Mouse (Mus musculus): ENCODE results near the gene Gtf2h3. TPM values are rescaled to one million over a fixed set of nuclear protein-coding genes. Genes with fewer than 3 reads are reported as not detected.
"Not testable (repeated sequence)": the region's sequence is repeated elsewhere in the genome, so short reads cannot be mapped to it uniquely, and the experiment has no call there.

Gtf2h3 gene
- polyA plus RNA-seq, 1 experiment from 2014 or later, result 74.3 TPM

- Histone ChIP-seq H3K9ac (replicated peaks) (no peak overlapping the region), H3K27me3 (no peaks in the 10 kb centered on the region), H3K4me2 (replicated peaks) (no peak overlapping the region), H3K4me1 (peaks cover 6% of the 10 kb centered on the region), H3K27ac (replicated peaks) (no peak overlapping the region), H3K4me3 (no peak overlapping the region), H3K9me3 (no peaks in the 10 kb centered on the region), H3K36me3 (peaks cover 26% of the 10 kb centered on the region; the same call in 1 of the 2 replicates)
- 94% methylated on average over 9 of the region's 9 CpGs for WGBS
- ATAC-seq (ENCODE audit: low FRiP score, low read depth), result no peak
Measured at GRCm38 (mm10) chr5:124624291-124624690, 45.4 kb downstream of the Gtf2h3 start.

GRCm38 (mm10) chr5:124628448-124629363 is 49.8 kb downstream of the Gtf2h3 start, which contains the start of gene Atp6v0a2:
Gene Atp6v0a2 (plus strand): TSS chr5:124628576.
- peak within 1 kb of the TSS; percentile 97 for H3K9ac ChIP-seq (replicated peaks)
- H3K4me2 ChIP-seq (replicated peaks), result peak within 1 kb of the TSS; percentile 95
- peaks cover 30% of the 10 kb centered on the region; the same call in 1 of the 2 replicates for H3K36me3 ChIP-seq
- peak within 1 kb of the TSS; percentile 96 for H3K4me3 ChIP-seq
- H3K27me3 ChIP-seq, result no peaks in the 10 kb centered on the region
- WGBS, result under 1% methylated on average over 58 of the region's 58 CpGs
- H3K9me3 ChIP-seq, result no peaks in the 10 kb centered on the region
- peak within 1 kb of the TSS; percentile 70 for H3K27ac ChIP-seq (replicated peaks)
- peaks cover 17% of the 10 kb centered on the region for H3K4me1 ChIP-seq
- peak; percentile 95 for ATAC-seq (ENCODE audit: low FRiP score, low read depth)

DNA sequence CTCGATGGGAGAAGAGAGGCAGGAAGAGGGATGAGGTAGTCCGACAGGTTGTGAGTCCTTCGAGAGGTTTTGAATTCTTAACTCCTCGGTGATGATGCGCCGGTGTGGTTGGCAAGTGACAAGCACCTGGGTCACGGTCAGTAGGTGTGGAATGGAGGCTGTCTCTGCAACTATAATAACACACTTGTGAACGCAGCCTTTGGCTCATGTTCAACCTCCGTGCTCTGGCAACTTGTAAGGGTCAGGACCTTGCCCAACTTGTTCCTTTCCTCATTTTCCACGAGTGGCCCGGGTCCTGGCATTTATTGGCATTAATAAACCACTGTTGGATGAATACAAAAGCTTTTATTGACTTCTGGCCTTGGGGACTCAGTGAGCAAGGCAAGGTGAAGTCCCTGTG is 50.7 kb downstream of the Gtf2h3 start:
- Histone ChIP-seq H3K36me3 (peaks cover 35% of the 10 kb centered on the region), H3K4me1 (peaks cover 17% of the 10 kb centered on the region), H3K27me3 (no peaks in the 10 kb centered on the region), H3K4me2 (replicated peaks) (peak overlapping the region; percentile 95), H3K27ac (replicated peaks) (no peak overlapping the region), H3K4me3 (peak overlapping the region; percentile 96), H3K9me3 (no peaks in the 10 kb centered on the region), H3K9ac (replicated peaks) (peak overlapping the region; percentile 97)
- 34% methylated on average over 11 of the region's 11 CpGs for WGBS
- no peak for ATAC-seq (ENCODE audit: low FRiP score, low read depth)

DNA sequence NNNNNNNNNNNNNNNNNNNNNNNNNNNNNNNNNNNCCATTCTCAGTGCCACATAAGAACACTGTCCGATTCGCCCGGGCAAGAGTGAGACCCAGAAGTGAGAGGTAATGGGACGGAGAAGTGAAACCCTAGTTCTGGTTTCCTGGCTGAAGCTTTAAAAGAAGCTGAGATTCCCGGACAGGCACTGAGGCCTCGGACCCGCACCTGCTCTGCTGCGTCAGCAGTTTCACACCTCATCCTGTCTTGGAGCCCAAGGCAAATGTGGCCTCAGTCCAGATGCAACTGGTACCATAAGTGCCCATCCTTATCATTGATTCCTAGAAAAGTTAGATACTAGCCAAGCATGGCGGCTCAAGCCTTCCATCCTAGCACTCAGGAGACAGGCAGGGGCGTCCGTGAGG is 52.7 kb downstream of the Gtf2h3 start:
- 92% methylated on average over 11 of the region's 11 CpGs for WGBS
- Histone ChIP-seq H3K4me2 (replicated peaks) (no peak overlapping the region), H3K9ac (replicated peaks) (no peak overlapping the region), H3K36me3 (peaks cover 45% of the 10 kb centered on the region), H3K27ac (replicated peaks) (no peak overlapping the region), H3K9me3 (no peaks in the 10 kb centered on the region), H3K4me1 (peaks cover 17% of the 10 kb centered on the region), H3K4me3 (no peak overlapping the region), H3K27me3 (no peaks in the 10 kb centered on the region)
- no peak for ATAC-seq (ENCODE audit: low FRiP score, low read depth)

GRCm38 (mm10) chr5:124632461-124632860 is 53.5 kb downstream of the Gtf2h3 start:
- no peak overlapping the region for H3K4me2 ChIP-seq (replicated peaks)
- peaks cover 47% of the 10 kb centered on the region for H3K36me3 ChIP-seq
- H3K9me3 ChIP-seq, result no peaks in the 10 kb centered on the region
- 81% methylated on average over 5 of the region's 5 CpGs for WGBS
- no peak overlapping the region for H3K4me3 ChIP-seq
- H3K4me1 ChIP-seq, result peaks cover 17% of the 10 kb centered on the region
- H3K27ac ChIP-seq (replicated peaks), result no peak overlapping the region
- no peak for ATAC-seq (ENCODE audit: low FRiP score, low read depth)
- H3K27me3 ChIP-seq, result no peaks in the 10 kb centered on the region
- no peak overlapping the region for H3K9ac ChIP-seq (replicated peaks)

DNA sequence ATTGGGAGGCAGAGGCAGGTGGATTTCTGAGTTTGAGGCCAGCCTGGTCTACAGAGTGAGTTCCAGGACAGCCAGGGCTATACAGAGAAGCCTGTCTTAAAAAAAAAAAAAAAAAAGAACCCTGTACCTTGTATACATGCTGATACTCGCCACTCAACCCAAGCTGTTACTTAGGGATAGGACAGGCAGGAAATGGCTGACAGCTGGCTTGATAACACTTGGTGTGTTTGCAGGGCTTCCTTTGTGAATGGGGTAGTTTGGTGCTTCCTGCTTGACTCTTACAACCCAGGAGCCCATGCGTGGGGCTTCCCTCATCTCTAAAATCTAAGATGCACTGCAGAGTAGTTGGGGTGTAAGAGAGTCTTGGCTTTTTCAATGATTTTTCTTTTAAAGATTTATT is 54.5 kb downstream of the Gtf2h3 start:
- H3K4me3 ChIP-seq, result no peak overlapping the region
- WGBS, result 91% methylated on average over 2 of the region's 2 CpGs
- H3K36me3 ChIP-seq, result peaks cover 57% of the 10 kb centered on the region

GRCm38 (mm10) chr5:124635068-124635467 is 56.1 kb downstream of the Gtf2h3 start:
- not testable (repeated sequence) for ATAC-seq (ENCODE audit: low FRiP score, low read depth); H3K4me3 ChIP-seq; H3K4me1 ChIP-seq; H3K9me3 ChIP-seq; H3K27me3 ChIP-seq; H3K9ac ChIP-seq (replicated peaks); H3K27ac ChIP-seq (replicated peaks); H3K4me2 ChIP-seq (replicated peaks)
- 85% methylated on average over 4 of the region's 4 CpGs for WGBS
- peaks cover 73% of the 10 kb centered on the region for H3K36me3 ChIP-seq

More for the DNA sequence above, 54.5 kb downstream of the Gtf2h3 start:
- Histone ChIP-seq H3K27me3 (no peaks in the 10 kb centered on the region), H3K27ac (replicated peaks) (no peak overlapping the region), H3K4me1 (peaks cover 12% of the 10 kb centered on the region), H3K9me3 (no peaks in the 10 kb centered on the region), H3K9ac (replicated peaks) (no peak overlapping the region), H3K4me2 (replicated peaks) (no peak overlapping the region)
- ATAC-seq (ENCODE audit: low FRiP score, low read depth), result no peak

- no peak overlapping the region for H3K4me3 ChIP-seq
- no peaks in the 10 kb centered on the region for H3K27me3 ChIP-seq
- H3K4me1 ChIP-seq, result no peaks in the 10 kb centered on the region
- no peak for ATAC-seq (ENCODE audit: low FRiP score, low read depth)
- no peak overlapping the region for H3K9ac ChIP-seq (replicated peaks)
- H3K27ac ChIP-seq (replicated peaks), result no peak overlapping the region; the same call in 1 of the 2 replicates
- WGBS, result 94% methylated on average over 3 of the region's 3 CpGs
- no peaks in the 10 kb centered on the region for H3K9me3 ChIP-seq
- no peak overlapping the region for H3K4me2 ChIP-seq (replicated peaks)
- H3K36me3 ChIP-seq, result peaks cover 84% of the 10 kb centered on the region
Measured at GRCm38 (mm10) chr5:124636139-124636538, 57.2 kb downstream of the Gtf2h3 start.

DNA sequence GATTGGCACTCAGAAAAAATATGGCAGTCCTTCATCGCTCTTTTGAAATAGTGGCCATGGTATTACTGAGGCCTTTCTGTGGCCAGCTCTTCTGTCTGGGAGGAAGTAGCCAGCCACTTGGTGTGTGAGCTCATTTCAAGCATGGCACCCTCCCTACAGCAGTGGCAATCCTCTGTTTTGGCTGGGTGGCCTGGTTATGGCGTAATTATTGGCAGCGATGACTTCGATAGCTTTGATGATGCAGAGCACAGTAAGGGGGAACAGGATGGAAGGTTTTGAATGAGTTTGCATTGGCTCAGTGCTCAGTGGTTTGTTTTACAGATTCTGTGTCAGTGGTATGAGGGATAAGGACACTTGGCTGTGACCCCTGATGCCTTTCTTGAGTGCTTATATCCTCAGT is 57.8 kb downstream of the Gtf2h3 start:
- 97% methylated on average over 4 of the region's 4 CpGs for WGBS
- H3K27me3 ChIP-seq, result no peaks in the 10 kb centered on the region
- H3K9ac ChIP-seq (replicated peaks), result no peak overlapping the region
- no peak overlapping the region for H3K4me2 ChIP-seq (replicated peaks)
- H3K4me3 ChIP-seq, result no peak overlapping the region
- ATAC-seq (ENCODE audit: low FRiP score, low read depth), result no peak
- H3K4me1 ChIP-seq, result no peaks in the 10 kb centered on the region
- no peak overlapping the region; the same call in 1 of the 2 replicates for H3K27ac ChIP-seq (replicated peaks)
- H3K36me3 ChIP-seq, result peaks cover 90% of the 10 kb centered on the region
- no peaks in the 10 kb centered on the region for H3K9me3 ChIP-seq

GRCm38 (mm10) chr5:124637300-124637699 is 58.4 kb downstream of the Gtf2h3 start:
- no peak for ATAC-seq (ENCODE audit: low FRiP score, low read depth)
- Histone ChIP-seq H3K27ac (replicated peaks) (no peak overlapping the region), H3K27me3 (no peaks in the 10 kb centered on the region), H3K4me2 (replicated peaks) (no peak overlapping the region), H3K36me3 (peaks cover 96% of the 10 kb centered on the region), H3K4me1 (no peaks in the 10 kb centered on the region), H3K9me3 (no peaks in the 10 kb centered on the region), H3K4me3 (no peak overlapping the region), H3K9ac (replicated peaks) (no peak overlapping the region)
- 93% methylated on average over 11 of the region's 11 CpGs for WGBS

DNA sequence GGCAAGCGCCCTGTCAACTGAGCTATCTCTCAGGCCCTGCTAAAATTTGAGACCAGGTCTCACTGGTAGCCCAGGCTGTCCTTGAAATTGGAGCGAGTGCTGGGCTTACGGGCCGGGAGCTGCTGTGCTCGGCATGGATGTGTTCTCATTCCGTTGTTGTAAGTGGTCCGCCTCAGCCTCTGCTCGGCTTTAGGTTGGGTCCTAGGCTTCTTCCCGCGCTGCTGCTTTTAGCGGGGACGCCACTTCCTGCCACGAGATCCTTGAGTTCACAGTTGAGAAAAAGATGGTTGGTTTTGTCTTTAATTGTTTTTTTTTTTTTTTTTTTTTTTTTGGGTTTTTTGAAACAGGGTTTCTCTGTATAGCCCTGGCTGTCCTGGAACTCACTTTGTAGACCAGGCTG is 58.9 kb downstream of the Gtf2h3 start:
- no peak overlapping the region for H3K4me3 ChIP-seq
- H3K27ac ChIP-seq (replicated peaks), result no peak overlapping the region
- H3K27me3 ChIP-seq, result no peaks in the 10 kb centered on the region
- H3K9ac ChIP-seq (replicated peaks), result no peak overlapping the region
- no peaks in the 10 kb centered on the region for H3K9me3 ChIP-seq
- H3K4me2 ChIP-seq (replicated peaks), result no peak overlapping the region
- no peaks in the 10 kb centered on the region for H3K4me1 ChIP-seq
- WGBS, result 98% methylated on average over 13 of the region's 13 CpGs
- peaks cover 100% of the 10 kb centered on the region for H3K36me3 ChIP-seq
- no peak for ATAC-seq (ENCODE audit: low FRiP score, low read depth)

All from midbrain, embryonic 12.5 days (tissue).